Mouse (Mus musculus): Measurements from ENCODE around the gene Esrp2. TPM values are rescaled to one million over a fixed set of nuclear protein-coding genes. Genes with fewer than 3 reads are reported as not detected.

Esrp2 gene
- polyA plus RNA-seq, 1 experiment, result 31.0 TPM

- Histone ChIP-seq H3K36me3 (ENCODE audit: control insufficient read depth, insufficient read depth, low read length) (no peaks in the 10 kb centered on the region), H3K27ac (ENCODE audit: insufficient read depth, low read depth, low read length) (peak overlapping the region; percentile 85), H3K27me3 (replicated peaks; ENCODE audit: control insufficient read depth, insufficient read depth, low read length) (no peaks in the 10 kb centered on the region), H3K4me3 (ENCODE audit: insufficient read depth, low read depth, low read length) (peak overlapping the region; percentile 51), H3K4me1 (ENCODE audit: control insufficient read depth, insufficient read depth, low read length) (peaks cover 13% of the 10 kb centered on the region; the same call in 1 of the 2 replicates)
- 11% methylated on average over 22 of the region's 22 CpGs for WGBS
- no peak for TF ChIP-seq POLR2A (IDR thresholded peaks at IDR 0.05; ENCODE audit: low read depth, low read length)
- no peak for TF ChIP-seq CTCF (conservative IDR thresholded peaks at IDR 0.05; ENCODE audit: insufficient read depth, insufficient read length, low read depth, low read length)
- DNase-seq, result peak; percentile 73
Measured at GRCm38 (mm10) chr8:106137218-106137905, 588 bp upstream of the Esrp2 start.

- peak; percentile 71 for DNase-seq
- 9% methylated on average over 19 of the region's 19 CpGs for WGBS
- Histone ChIP-seq H3K36me3 (ENCODE audit: control insufficient read depth, insufficient read depth, low read length) (no peaks in the 10 kb centered on the region), H3K27ac (ENCODE audit: insufficient read depth, low read depth, low read length) (peak overlapping the region; percentile 87), H3K4me1 (ENCODE audit: control insufficient read depth, insufficient read depth, low read length) (peaks cover 13% of the 10 kb centered on the region; the same call in 1 of the 2 replicates), H3K4me3 (ENCODE audit: insufficient read depth, low read depth, low read length) (peak overlapping the region; percentile 51), H3K27me3 (replicated peaks; ENCODE audit: control insufficient read depth, insufficient read depth, low read length) (no peaks in the 10 kb centered on the region)
- no peak for TF ChIP-seq POLR2A (IDR thresholded peaks at IDR 0.05; ENCODE audit: low read depth, low read length)
- no peak for TF ChIP-seq CTCF (conservative IDR thresholded peaks at IDR 0.05; ENCODE audit: insufficient read depth, insufficient read length, low read depth, low read length)
Measured at GRCm38 (mm10) chr8:106135672-106136071, 1.1 kb downstream of the Esrp2 start.

GRCm38 (mm10) chr8:106134751-106135571, 1.8 kb downstream of the Esrp2 start:
- Histone ChIP-seq H3K4me3 (ENCODE audit: insufficient read depth, low read depth, low read length) (peak overlapping the region; percentile 51), H3K4me1 (ENCODE audit: control insufficient read depth, insufficient read depth, low read length) (peaks cover 13% of the 10 kb centered on the region; the same call in 1 of the 2 replicates), H3K36me3 (ENCODE audit: control insufficient read depth, insufficient read depth, low read length) (0 out of 2 replicates have a peak, but pooled peaks cover 2% of the 10 kb centered on the region), H3K27me3 (replicated peaks; ENCODE audit: control insufficient read depth, insufficient read depth, low read length) (no peaks in the 10 kb centered on the region), H3K27ac (ENCODE audit: insufficient read depth, low read depth, low read length) (peak overlapping the region; percentile 87)
- DNase-seq, result peak; percentile 98
- TF ChIP-seq POLR2A (IDR thresholded peaks at IDR 0.05; ENCODE audit: low read depth, low read length) (peak; percentile 67), CTCF (conservative IDR thresholded peaks at IDR 0.05; ENCODE audit: insufficient read depth, insufficient read length, low read depth, low read length) (no peak)
- WGBS, result 16% methylated on average over 14 of the region's 14 CpGs

GRCm38 (mm10) chr8:106133946-106134345, 2.8 kb downstream of the Esrp2 start:
- no peak for DNase-seq
- Histone ChIP-seq H3K27ac (ENCODE audit: insufficient read depth, low read depth, low read length) (no peak overlapping the region), H3K4me1 (ENCODE audit: control insufficient read depth, insufficient read depth, low read length) (peaks cover 13% of the 10 kb centered on the region; the same call in 1 of the 2 replicates), H3K4me3 (ENCODE audit: insufficient read depth, low read depth, low read length) (no peak overlapping the region), H3K36me3 (ENCODE audit: control insufficient read depth, insufficient read depth, low read length) (peaks cover 2% of the 10 kb centered on the region; the same call in 1 of the 2 replicates), H3K27me3 (replicated peaks; ENCODE audit: control insufficient read depth, insufficient read depth, low read length) (no peaks in the 10 kb centered on the region)
- 74% methylated on average over 6 of the region's 6 CpGs for WGBS
- TF ChIP-seq CTCF (conservative IDR thresholded peaks at IDR 0.05; ENCODE audit: insufficient read depth, insufficient read length, low read depth, low read length) (no peak), POLR2A (IDR thresholded peaks at IDR 0.05; ENCODE audit: low read depth, low read length) (no peak)

DNA sequence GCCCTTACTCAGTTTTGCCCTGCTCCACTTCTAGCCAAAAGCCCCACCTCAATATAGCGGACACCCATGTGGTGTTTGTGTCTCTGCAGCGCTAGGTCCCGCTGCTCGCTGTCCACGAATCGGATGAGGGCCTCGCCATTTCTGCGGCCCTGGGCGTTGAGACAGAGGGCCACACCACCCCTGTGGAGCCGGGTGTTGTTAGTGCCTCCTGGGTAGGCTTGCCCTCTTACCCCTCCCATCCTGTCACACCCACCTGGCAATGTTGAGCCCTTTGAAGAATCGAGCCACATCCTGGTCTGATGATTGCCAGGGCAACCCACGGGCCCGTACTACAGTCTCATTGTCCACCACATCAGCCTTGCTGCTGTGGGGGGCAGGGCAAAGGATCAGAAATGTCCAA, 3.2 kb downstream of the Esrp2 start:
- DNase-seq, result no peak
- Histone ChIP-seq H3K27me3 (replicated peaks; ENCODE audit: control insufficient read depth, insufficient read depth, low read length) (no peaks in the 10 kb centered on the region), H3K4me1 (ENCODE audit: control insufficient read depth, insufficient read depth, low read length) (peaks cover 9% of the 10 kb centered on the region; the same call in 1 of the 2 replicates), H3K4me3 (ENCODE audit: insufficient read depth, low read depth, low read length) (no peak overlapping the region), H3K27ac (ENCODE audit: insufficient read depth, low read depth, low read length) (no peak overlapping the region), H3K36me3 (ENCODE audit: control insufficient read depth, insufficient read depth, low read length) (peaks cover 2% of the 10 kb centered on the region; the same call in 1 of the 2 replicates)
- TF ChIP-seq POLR2A (IDR thresholded peaks at IDR 0.05; ENCODE audit: low read depth, low read length) (no peak), CTCF (conservative IDR thresholded peaks at IDR 0.05; ENCODE audit: insufficient read depth, insufficient read length, low read depth, low read length) (no peak)
- WGBS, result 69% methylated on average over 13 of the region's 13 CpGs

GRCm38 (mm10) chr8:106132356-106132755, 4.4 kb downstream of the Esrp2 start:
- no peaks in the 10 kb centered on the region for H3K27me3 ChIP-seq (replicated peaks; ENCODE audit: control insufficient read depth, insufficient read depth, low read length)
- H3K27ac ChIP-seq (ENCODE audit: insufficient read depth, low read depth, low read length), result no peak overlapping the region
- peaks cover 2% of the 10 kb centered on the region; the same call in 1 of the 2 replicates for H3K36me3 ChIP-seq (ENCODE audit: control insufficient read depth, insufficient read depth, low read length)
- H3K4me1 ChIP-seq (ENCODE audit: control insufficient read depth, insufficient read depth, low read length), result 0 out of 2 replicates have a peak, but pooled peaks cover 7% of the 10 kb centered on the region
- WGBS, result 90% methylated on average over 11 of the region's 11 CpGs
- H3K4me3 ChIP-seq (ENCODE audit: insufficient read depth, low read depth, low read length), result no peak overlapping the region
- no peak for DNase-seq
- TF ChIP-seq CTCF (conservative IDR thresholded peaks at IDR 0.05; ENCODE audit: insufficient read depth, insufficient read length, low read depth, low read length) (no peak), POLR2A (IDR thresholded peaks at IDR 0.05; ENCODE audit: low read depth, low read length) (no peak)

All from kidney, adult 2 months (tissue).